Mouse (Mus musculus) spleen, postnatal 4 days (tissue): ENCODE data around the gene Mycl.
"Not testable (repeated sequence)": the region's sequence is repeated elsewhere in the genome, so short reads cannot be mapped to it uniquely, and the experiment has no call there.

Experiments used
- DNase-seq, 2 experiments: peaks; one replicate each; pipeline ENCODE4 v3.0.0; 2022; ENCODE audit warnings: low spot score in 2 of 2

Gene Mycl

DNA sequence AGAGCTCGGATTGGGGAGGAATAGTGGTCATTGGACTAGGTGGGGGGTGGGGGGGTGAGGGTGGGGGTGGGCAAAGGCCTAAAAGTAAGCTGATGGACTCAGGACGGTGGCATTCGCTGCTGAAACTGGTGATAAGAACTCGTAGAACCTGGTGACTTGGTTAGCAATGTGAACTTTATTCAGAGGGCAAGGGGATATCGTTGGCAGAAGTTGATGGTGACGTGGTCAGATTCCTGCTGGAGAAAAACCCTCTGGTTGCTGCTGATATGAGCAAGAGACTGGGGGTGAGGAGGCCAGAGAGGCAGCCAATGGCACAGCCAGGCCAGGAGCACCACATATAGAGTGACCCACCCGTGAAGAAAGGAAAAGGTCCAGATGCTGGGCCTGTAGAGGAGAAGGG, 14.2 kb upstream of the Mycl start:
- no peak for DNase-seq

DNA sequence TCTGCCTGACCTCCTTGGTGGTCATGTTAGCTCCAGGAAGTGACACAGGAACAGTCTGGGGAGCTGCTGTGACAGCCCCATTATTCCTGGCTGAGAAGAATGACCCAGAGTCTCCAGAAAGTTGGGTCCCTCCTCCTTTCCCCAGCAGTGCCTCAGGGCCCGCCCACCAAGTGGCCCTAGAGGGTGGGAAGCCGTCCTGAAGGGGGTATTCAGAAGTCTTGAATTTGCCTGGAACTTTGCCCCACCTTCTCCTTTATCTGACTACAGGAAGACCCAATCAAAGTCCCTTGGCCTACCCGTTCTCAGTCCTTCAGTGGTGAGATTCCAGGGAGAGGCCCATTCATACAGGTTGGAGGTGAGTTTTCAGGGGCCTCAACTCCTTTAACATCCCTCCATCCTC, 13.5 kb upstream of the Mycl start:
- no peak for DNase-seq

DNA sequence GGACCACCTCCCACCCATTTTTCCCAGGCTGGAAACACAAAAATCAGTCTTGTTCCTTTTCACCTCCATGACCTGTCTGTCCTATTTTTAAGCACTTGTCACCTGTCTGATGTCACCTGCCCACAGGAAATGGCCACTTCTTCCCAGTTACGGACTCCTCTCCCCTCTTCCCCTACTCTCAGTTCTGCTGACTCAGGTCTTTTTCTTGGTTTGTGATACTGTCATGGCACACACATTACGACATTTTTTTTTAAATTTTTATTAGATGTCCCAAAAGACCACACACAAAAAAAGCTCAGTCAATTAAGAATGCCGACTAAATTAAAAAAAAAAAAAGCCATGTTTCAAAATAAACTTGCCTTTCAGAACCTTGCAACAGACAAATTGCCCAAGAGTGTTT, 12.9 kb upstream of the Mycl start:
- DNase-seq, result no peak

DNA sequence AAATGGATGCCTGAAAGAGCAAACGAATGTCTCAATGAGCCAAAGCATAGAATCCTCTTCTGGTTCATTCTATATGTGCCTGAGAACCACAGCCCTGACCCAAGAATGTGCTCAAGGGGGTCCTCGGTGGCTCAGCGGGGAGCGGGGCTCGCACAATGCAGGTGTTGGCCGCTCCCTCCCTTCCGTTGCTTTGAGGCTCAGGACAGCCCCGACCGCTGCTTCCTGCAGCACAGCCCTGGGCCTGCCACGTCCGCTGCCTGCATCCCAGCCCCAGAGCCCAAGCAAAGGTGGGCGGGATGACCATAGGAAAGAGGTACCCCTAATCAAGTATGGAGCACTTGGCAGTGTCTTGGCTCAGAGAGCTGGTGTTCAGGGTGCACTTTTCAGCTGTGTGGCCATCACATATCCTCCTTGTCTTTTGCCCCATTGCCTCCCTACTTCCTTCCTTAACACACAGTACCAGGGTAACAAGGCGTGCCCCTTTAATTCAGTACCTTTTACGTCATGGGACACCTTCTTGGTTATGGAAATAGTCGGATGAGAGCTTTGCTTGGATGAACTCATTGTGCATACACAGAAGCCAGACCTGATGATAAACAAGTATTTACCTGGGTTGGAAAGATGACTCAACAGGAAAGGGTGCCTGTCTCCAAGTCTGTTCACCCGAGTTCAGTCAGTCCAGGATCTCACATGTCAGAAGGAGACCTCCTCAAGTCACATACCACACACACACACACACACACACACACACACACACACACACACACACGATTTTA, 11.8 kb upstream of the Mycl start:
- DNase-seq, result no peak

DNA sequence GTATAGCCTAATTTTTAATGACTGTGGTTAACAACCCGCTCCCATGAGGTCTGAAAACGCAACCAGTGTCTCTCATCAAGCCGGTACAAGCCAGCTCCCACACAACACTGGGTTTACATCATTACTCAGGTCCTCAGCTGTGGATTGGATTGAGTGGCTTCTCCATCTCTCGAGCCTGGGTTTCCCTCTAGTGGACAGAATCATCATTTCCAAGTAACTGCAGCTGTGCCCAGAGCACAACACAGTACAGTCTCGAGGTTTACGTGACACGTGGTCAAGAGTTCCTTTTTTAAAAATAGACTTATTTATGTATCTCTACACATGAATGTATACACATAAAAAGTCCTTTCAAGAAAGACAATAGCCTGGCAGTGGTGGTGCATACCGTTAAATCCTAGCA, 10.3 kb upstream of the Mycl start:
- peak in 1 of 2 experiments; percentile 32 for DNase-seq

DNA sequence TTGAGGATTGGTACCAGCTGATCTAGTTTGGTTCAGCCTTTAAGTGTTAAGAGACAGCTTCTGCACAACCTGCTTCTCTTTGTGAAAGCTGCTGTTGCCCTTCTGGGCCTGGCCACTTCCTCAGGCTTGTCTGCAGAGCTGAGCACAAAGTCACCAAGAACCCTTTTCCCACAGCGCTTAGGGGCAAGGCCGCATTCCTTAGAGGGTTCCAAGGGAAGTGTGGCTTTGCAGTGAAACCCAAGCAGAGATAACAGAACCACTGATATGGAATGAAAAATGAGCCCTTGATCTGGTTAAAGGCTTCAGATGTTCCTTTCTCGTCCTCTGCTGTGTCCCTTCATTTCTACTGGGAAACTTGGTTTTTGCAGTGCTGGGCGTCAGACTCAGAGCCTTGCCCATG, 8.0 kb upstream of the Mycl start:
- no peak for DNase-seq

DNA sequence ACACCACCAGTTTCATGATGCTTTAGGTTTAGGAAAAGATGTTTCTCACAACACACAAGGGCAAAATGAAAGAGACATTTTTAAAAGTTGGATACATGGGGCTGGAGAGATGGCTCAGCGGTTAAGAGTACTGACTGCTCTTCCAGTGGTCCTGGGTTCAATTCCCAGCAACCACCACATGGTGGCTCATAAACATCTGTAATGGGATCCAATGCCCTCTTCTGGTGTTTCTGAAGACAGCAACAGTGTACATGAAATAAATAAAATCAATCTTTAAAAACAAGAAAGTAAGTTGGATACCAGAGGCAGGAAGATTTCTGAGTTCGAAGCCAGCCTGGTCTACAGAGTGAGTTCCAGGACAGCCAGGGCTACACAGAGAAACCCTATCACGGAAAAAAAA, 7.4 kb upstream of the Mycl start:
- not testable (repeated sequence) for DNase-seq

DNA sequence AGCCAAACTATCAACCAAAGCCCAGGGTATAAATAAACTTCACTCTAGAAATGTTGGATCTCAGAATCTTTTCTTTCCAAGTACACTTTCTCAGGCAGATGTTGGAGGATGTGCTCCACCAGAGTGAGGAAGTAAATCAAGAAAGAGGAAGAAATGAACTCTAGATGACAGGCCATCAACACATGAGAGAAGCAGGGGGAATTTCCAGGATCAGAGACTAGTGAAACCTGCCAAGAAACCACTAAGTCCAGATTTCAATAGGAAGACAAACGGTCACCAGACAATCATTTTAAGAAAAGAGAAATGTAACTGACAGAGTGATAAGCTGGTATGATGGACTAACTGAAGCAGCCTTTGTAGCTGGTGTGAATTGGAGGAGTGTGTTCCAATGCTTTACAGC, 4.3 kb upstream of the Mycl start:
- DNase-seq, result no peak

DNA sequence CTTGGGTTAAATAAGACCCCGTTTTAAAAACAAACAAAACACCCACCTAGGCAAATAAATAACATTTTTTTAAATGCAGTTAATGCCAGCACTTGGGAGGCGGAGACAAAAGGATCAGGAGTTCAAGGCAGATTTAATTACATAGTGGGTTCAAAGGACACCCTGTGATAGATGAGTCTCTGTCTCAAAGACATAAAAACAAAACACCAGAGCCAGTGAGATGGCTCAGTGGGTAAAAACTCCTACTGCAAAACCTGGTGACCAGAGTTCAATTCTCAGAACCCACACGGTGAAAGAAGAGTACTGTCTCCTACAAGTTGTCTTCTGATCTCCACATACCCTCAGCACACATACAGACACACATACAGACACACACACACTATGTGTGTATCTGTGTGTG, 3.2 kb upstream of the Mycl start:
- DNase-seq, result no peak

DNA sequence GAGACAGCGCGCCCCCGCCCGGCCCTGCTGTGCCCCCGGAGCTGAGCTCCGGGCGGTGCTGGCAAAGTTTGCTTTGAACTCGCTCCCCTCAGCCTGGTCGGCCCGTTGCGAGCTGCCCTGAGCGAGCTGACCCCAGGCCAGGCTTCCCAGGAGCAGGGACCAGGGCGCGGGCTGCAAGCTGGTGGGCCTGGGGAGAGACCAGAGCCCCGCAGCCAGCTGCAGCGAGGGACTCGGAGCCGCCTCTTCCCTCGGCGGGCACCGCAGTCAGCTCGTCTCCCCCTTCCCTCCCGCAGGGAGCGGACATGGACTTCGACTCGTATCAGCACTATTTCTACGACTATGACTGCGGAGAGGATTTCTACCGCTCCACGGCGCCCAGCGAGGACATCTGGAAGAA, 767 bp downstream of the Mycl start:
- peak in 1 of 2 experiments; percentile 73 for DNase-seq

DNA sequence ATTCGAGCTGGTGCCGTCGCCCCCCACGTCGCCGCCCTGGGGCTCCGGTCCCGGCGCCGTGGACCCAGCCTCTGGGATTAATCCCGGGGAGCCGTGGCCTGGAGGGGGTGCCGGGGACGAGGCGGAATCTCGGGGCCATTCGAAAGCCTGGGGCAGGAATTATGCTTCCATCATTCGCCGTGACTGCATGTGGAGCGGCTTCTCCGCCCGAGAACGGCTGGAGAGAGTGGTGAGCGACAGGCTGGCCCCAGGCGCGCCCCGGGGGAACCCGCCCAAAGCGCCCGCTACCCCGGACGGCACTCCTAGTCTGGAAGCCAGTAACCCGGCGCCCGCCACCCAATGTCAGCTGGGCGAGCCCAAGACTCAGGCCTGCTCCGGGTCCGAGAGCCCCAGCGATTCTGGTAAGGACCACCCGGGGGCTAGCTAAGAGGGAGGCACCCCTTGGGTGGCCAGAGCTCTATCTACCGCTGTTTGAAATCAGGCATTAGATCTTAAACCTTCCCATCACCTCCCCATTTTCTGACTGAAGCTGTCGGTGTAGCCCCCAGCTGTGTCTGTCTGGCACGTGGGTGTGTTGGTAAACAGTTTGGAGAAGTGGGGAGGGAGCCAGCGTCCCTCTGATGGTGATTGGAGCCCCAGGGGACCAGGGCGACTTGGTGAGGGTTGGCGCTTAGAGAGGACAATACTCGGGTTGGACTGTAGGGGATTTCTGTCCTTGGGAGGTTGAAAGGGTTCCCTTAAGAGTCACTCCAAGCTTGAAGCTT, 1.3 kb downstream of the Mycl start:
- DNase-seq, result peak; percentile 23 to 73

DNA sequence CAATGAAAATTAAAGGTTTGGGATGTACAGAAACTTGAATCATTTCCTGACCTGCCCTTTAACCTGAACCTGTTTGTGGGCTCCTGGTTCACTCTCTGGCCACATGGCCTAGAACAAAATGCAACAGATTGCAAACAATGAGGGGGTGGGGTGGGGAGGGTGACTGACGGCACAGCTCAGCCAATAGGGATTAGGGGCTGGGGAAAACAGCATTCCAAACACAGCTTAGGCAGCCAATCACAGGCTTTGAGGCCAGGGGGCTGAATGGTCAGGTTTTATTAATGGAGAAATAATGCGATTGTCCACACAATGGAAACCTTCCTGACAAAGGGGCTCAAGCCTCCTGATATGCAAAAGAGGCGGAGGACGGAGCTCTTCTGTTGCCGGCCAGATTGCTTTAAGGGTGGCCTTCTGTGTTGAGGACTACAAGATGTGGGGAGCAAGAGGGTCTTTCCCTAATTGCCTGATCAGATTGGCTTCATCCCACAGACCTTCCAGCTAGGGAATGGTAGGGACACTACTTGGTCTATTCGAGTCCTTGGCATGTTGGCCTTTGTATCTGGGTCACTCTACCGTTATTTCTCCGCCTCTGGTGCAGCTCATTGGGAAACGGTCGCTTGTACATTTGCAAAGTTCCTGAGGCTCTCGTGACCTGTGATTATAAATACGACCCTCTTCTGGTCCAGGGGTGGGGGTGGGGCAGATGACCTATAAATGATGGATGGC, 3.2 kb downstream of the Mycl start:
- DNase-seq, result no peak

DNA sequence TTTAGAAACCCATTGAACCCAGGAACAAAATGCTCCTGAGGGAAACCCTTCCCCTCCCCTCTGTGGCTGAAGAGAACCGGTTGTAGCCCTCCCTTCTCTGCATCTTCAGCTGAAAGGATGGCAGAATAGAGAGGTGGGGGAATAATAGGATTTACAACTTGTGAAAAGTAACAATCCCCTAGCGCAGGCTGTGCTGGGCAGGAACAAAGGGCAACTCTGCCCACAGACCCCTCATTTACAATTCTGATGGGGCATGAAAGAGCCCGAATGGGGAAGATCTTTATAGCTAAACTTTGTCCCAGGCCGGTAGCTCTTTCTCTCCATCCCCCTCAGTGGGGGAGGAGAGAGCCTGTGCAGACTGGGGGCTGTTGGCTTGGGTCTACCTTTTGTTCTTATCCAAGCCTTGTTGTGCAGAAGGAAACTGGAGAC, 3.8 kb downstream of the Mycl start:
- DNase-seq, result no peak

DNA sequence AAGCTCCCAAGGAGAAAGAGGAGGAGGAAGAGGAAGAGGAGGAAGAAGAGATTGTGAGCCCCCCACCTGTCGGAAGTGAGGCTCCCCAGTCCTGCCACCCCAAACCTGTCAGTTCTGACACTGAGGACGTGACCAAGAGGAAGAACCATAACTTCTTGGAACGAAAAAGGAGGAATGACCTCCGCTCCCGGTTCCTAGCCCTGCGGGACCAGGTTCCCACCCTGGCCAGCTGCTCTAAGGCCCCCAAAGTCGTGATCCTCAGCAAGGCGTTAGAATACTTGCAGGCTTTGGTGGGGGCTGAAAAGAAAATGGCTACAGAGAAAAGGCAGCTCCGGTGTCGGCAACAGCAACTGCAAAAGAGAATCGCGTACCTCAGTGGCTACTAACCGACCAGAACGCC, 4.7 kb downstream of the Mycl start:
- DNase-seq, result no peak

DNA sequence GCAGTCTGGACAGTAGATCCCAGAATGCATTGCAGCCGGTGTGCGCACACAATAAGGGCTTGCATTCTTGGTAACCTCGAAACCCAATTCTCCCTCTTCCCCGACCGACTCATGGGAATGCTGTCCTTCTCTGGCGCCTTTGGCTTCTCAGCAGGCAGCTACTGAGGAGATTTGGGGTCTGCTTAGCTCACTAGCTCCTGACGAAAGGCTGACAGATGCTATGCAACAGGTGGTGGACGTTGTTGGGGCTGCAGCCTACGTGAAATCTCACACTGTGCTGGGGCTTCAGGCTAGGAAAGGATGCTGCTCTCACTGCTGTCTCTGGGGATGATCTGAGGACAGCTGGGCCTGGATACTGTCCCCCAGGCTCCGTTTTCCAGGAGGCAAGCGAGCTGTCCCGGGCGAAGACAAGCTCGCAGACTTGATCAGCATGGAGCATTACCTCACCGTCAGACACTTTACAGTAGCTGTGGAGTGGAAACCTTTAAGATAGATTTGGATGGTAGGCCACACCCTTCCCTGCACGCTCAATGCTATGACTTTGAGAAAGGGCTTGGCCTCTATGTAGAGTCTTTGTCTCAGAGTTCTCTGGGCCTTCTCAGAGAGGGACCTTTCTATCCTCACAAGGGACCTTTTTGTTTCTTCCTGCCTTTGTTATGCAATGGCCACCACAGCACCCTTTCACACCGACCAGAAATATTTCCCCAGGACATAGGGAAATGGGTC, 5.3 kb downstream of the Mycl start:
- no peak for DNase-seq

DNA sequence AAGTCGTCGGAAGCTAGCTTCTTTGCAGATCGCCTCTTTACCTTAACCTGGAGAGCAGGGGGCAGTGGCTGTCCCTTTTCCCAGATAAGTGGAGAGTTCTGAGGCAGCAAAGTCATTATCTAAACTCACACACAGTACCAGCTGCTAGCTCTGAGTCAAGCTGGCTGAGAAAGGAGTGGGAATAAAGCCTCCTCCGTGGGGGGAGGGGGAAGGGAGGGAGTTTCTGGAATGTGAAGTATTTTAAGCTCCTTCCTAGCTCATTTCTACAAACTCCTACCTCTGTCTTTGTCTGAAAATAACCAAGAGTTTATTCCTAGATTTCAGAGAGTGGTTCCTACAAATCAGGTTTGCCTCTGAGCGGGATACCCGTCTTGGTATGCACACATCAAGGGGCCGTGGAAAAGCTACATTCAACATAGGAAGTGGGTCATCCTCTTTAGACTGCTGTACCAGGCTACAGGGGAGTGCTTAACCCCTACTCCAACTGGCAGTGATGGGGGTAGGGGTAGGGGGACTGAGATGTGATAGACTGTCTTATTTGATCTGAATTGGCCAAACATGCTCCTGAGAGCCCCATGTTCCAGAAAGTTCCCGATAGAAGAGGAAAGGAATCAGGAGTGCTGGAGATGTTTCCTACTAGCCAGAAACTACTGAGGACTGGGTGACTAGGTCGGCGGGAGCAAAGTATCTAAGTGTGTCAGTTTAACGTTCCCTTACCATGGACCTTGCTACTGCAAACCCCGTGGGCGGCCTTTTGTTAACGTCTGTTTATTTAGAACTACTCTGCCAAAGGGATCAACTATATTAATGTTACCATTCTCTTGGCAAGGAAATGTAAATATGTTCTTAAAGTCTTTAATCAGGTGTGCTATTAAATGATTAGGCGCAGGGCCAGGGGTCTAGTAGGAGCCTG, 9.9 kb downstream of the Mycl start:
- no peak for DNase-seq

DNA sequence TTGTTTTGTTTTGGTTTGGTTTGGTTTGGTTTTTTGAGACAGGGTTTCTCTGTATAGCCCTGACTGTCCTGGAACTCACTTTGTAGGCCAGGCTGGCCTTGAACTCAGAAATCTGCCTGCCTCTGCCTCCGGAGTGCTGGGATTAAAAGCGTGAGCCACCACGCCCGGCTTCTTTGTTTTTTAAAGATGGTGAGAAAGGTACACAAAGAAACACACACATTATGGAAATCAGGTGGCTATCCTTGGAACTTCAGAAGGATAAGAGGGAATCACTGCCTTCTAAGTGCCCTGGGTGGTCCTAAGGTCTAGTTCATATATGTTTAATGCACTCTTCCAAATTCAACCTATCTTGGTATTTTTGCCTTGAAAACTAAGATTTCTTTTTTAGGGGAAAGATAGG, 17.0 kb downstream of the Mycl start:
- not testable (repeated sequence) for DNase-seq

DNA sequence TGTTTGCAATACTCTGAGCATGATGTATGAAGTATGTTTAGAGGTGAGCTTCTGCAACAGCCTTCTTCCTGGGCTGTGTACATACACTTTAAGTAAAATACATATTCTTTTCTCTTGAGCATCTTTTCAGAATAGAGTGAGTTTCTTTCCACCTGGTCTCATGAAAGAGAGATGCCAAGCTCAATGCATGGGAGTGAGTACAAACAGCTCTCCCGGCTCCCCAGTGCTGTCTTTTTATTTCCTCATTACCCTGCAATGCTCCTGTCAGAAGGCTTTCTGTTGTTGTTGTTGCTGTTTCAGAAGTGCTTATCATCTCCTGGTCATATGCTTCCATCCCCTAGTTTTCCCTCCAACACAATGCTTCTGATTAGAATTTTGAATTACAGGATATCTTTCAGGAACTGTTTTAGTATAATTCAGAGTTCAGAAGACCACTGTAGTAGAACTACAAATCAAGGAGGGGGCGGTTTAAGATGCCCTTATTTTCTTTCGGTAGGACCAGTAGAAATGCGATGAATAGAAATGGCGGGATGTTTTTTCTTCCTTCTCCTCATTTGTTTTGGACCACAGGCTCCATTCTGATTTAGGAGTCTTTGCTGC, 18.0 kb downstream of the Mycl start:
- DNase-seq, result no peak

DNA sequence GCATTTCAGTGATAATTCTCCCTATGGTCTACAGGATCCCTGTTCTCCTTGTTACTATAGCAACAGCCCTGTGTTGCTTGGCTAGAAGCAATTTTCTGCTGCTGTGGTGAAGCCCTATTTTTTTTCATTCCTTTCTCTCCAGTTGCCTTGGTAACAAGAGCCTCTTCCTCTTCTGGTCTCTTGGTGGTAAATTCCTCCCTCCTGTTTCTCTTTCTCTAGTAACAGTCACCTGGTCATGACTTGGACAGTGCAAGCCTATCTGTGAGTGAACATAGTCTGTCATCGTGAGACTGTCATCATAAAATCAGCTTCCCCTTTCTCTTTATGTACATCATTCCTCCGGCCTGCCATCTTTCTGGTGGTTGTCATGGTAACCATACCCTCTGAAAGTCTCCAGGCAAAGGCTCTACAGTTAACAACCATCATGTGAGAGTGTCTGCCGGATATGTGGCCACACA, 18.5 kb downstream of the Mycl start:
- no peak for DNase-seq

DNA sequence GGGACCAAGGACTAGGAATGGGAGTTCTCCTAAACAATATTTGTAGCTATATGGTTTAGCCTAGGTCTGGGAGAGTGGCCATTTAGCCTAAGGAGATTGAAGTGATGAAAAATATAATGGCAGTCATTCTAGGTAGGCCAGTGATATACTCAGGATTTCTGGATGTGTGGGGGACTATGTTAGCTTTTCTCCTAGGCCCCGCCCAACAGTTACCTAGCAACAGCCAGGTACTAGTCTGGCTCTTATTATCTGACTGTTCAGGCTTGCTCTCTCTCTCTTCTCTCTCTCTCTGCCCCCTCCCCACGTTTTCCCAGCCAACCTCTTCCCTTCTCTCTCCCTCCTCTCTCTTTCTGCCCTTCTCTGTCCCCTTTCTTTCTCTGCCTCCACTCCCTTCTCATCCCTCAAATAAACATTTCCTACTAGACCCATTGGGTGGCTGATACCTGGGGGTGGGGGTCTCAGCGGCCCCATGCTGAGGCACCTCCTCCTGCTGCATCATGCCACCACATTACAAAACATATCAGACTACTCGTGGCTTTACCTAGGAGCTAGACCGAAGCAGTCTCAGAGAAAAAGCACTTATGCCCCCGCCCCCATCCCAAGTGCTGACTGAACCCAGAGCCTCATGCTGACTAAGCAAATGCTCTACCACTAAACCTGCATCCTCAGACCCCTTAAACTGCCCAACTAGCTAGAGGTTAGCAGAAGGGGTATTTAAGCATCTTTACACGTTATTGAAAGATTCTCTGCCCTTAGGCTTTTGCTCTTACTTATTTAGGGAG, 19.2 kb downstream of the Mycl start:
- DNase-seq, result no peak
